Mouse (Mus musculus) intestine, embryonic 14.5 days (tissue): ENCODE measurements around the gene Ptpn4. TPM values are rescaled to one million over a fixed set of nuclear protein-coding genes. Genes with fewer than 3 reads are reported as not detected.

Experiments used
- ATAC-seq: fragments of 200-750 bp; cut with Nextera tagmentation; replicated peaks from 2 replicates; pipeline ENCODE4 v1.8.0; 2017; ENCODE audit warnings: low read depth, moderate number of reproducible peaks, moderate TSS enrichment, moderate library complexity; ENCODE audit not compliant: low FRiP score, low TSS enrichment
- DNase-seq: peaks from one replicate; pipeline ENCODE4 v3.0.0-alpha.2; 2018; ENCODE audit warnings: low spot score
- H3K27ac ChIP-seq: fragments of 300-500 bp; sonication (generic); 2 replicates; pipeline ENCODE4 v1.5.1; 2014; ENCODE audit warnings: low read depth, mild to moderate bottlenecking, control low read depth
- H3K27me3 ChIP-seq: fragments of 300-500 bp; sonication (generic); replicated peaks from 2 replicates; pipeline ENCODE4 v1.6.1; 2014; ENCODE audit warnings: low read length, control low read depth; ENCODE audit not compliant: control insufficient read depth, insufficient read depth
- H3K36me3 ChIP-seq: fragments of 300-500 bp; sonication (generic); 2 replicates; pipeline ENCODE4 v1.6.1; 2014; ENCODE audit warnings: low read length, control low read depth; ENCODE audit not compliant: control insufficient read depth, insufficient read depth
- H3K4me1 ChIP-seq: fragments of 300-500 bp; sonication (generic); replicated peaks from 2 replicates; pipeline ENCODE4 v1.6.1; 2014; ENCODE audit warnings: low read length, control low read depth, mixed read lengths; ENCODE audit not compliant: control insufficient read depth, insufficient read depth
- H3K4me2 ChIP-seq: fragments of 300-500 bp; sonication (generic); 2 replicates; pipeline ENCODE4 v1.6.1; 2014; ENCODE audit warnings: low read length
- H3K4me3 ChIP-seq: fragments of 300-500 bp; sonication (generic); 2 replicates; pipeline ENCODE4 v1.5.1; 2014; ENCODE audit warnings: low read depth, low read length, control low read depth, mixed read lengths
- H3K9ac ChIP-seq: fragments of 300-500 bp; sonication (generic); 2 replicates; pipeline ENCODE4 v1.6.1; 2014; ENCODE audit warnings: mild to moderate bottlenecking, low read length
- H3K9me3 ChIP-seq: fragments of 300-500 bp; sonication (generic); 2 replicates; pipeline ENCODE4 v1.6.1; 2016; ENCODE audit warnings: low read length, control low read depth; ENCODE audit not compliant: control insufficient read depth
- whole genome bisulfite sequencing: fragments of 180-500 bp; shearing (Covaris S2); extraction: QIAGEN DNeasy Blood & Tissue Kit; methylation state at CpG from one replicate; pipeline ENCODE4 v1.1.7; 2014; 5-methylcytosine and 5-hydroxymethylcytosine counted together
- polyA plus RNA-seq: library from polyadenylated mRNA; unstranded; fragments of >200 nt; fragmentation: Nextera tagmentation; extraction: Ambion mirVana; gene quantifications from 2 replicates; pipeline ENCODE4 v1.2.1, GENCODE M21; 2014

Ptpn4 gene
- polyA plus RNA-seq, 1 experiment from 2014 or later: 10.4 TPM

DNA sequence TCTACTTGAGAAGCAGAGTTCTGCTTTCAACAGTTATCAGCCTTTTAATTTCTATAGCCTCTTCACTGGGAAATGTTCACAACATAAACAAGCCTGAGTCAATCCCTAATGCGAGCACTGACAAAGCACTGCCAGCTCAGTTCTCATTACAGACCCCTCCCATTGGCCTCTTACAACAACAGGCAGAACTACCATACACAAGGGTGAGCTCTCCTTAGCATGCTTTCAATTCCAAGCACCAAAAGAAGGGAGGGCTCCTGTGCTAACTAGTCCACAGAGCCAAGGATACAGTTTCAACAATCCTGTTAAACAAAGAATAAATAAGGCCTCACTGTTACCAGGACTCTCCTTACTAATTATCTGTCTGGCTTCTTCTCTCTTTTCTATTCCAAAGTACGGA is 213.0 kb downstream of the Ptpn4 start:
- no peaks in the 10 kb centered on the region for H3K27me3 ChIP-seq
- H3K4me1 ChIP-seq: peaks cover 17% of the 10 kb centered on the region
- H3K27ac ChIP-seq: peak overlapping the region; percentile 38; the same call in 1 of the 2 replicates
- WGBS: 26% methylated on average over 2 of the region's 2 CpGs
- no peak for ATAC-seq
- no peak for DNase-seq
- no peak overlapping the region for H3K9ac ChIP-seq
- H3K4me3 ChIP-seq: no peak overlapping the region
- no peak overlapping the region for H3K4me2 ChIP-seq
- H3K36me3 ChIP-seq: peaks cover 13% of the 10 kb centered on the region; the same call in 1 of the 2 replicates
- H3K9me3 ChIP-seq: no peaks in the 10 kb centered on the region

DNA sequence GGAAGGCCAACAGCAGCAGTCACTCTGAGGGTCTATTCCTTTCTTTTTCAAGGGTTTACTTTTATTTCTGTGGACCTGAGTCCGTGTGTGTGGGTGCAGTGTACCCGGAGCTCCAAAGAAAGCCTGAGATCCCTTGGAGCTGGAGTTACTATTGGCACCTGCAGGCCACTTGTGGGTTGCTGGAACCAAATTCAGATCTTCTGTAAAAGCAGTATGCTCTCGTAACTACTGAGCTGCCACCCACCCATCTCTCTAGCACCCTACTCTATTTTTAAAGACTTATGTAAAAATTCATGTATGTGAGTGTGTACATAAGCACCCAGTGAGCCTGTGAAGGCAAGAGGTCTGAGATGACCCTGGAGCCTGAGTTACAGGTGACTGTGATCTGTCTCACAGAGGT is 232.0 kb downstream of the Ptpn4 start:
- Histone ChIP-seq H3K9me3 (no peaks in the 10 kb centered on the region), H3K9ac (no peak overlapping the region), H3K4me1 (no peaks in the 10 kb centered on the region), H3K27ac (no peak overlapping the region), H3K36me3 (peaks cover 27% of the 10 kb centered on the region), H3K4me2 (no peak overlapping the region), H3K27me3 (no peaks in the 10 kb centered on the region), H3K4me3 (no peak overlapping the region)
- WGBS: 92% methylated on average over 3 of the region's 3 CpGs
- no peak for ATAC-seq
- no peak for DNase-seq

Other genes starting within 250 kb of the Ptpn4 start
- 46.2 and 53.4 TPM in 2 replicates for gene Epb41l5, start 188.6 kb downstream of the Ptpn4 start, polyA plus RNA-seq
- gene Tmem177, start 75.6 kb upstream of the Ptpn4 start, polyA plus RNA-seq: 7.8 and 8.3 TPM in 2 replicates
- gene Cfap221, start 159.6 kb upstream of the Ptpn4 start, polyA plus RNA-seq: 0.18 TPM in 1 of 2 replicates, not detected in the other
- gene Sctr, start 169.3 kb upstream of the Ptpn4 start, polyA plus RNA-seq: 1.3 and 1.4 TPM in 2 replicates
- 12.4 and 17.6 TPM in 2 replicates for gene Tmem37, start 236.5 kb upstream of the Ptpn4 start, polyA plus RNA-seq